Mouse (Mus musculus) MEL (cell line): ENCODE measurements around the gene Olfr390. TPM values are rescaled to one million over a fixed set of nuclear protein-coding genes. Genes with fewer than 3 reads are reported as not detected.

ENCODE experiments used
- DNase-seq: peaks from one replicate; pipeline ENCODE4 v3.0.0; 2011; ENCODE audit warnings: low read depth, low spot score
- H3K27ac ChIP-seq: 2 replicates; pipeline ENCODE4 v1.5.1; 2012; ENCODE audit warnings: low read depth, mild to moderate bottlenecking, control low read depth, low read length, moderate library complexity; ENCODE audit not compliant: control insufficient read depth
- H3K27me3 ChIP-seq, 2 experiments: fragments of 150-350 bp in 1 of 2; sonication (generic) in 1 of 2; 2 replicates each; pipeline ENCODE4 v1.6.1; 2012; ENCODE audit warnings: low read length in 2 of 2, mild to moderate bottlenecking in 2 of 2, improper control_type of control experiment in 1 of 2, moderate library complexity in 1 of 2; ENCODE audit not compliant: insufficient read depth in 2 of 2, control insufficient read depth in 1 of 2
- H3K36me3 ChIP-seq, 2 experiments: 2 replicates each; pipeline ENCODE4 v1.6.1; 2012 to 2014; ENCODE audit warnings: low read length in 2 of 2, improper control_type of control experiment in 1 of 2, inconsistent platforms in 1 of 2, mild to moderate bottlenecking in 1 of 2; ENCODE audit not compliant: insufficient read depth in 2 of 2, control insufficient read depth in 1 of 2
- H3K4me1 ChIP-seq, 2 experiments: fragments of 150-350 bp in 1 of 2; sonication (generic) in 1 of 2; 2 replicates each; pipeline ENCODE4 v1.6.1; 2012; ENCODE audit warnings: low read length in 2 of 2, improper control_type of control experiment in 1 of 2, mild to moderate bottlenecking in 1 of 2; ENCODE audit not compliant: insufficient read depth in 2 of 2, control insufficient read depth in 1 of 2
- H3K4me3 ChIP-seq, 2 experiments: fragments of 150-350 bp in 1 of 2; sonication (generic) in 1 of 2; 2 replicates each; pipeline ENCODE4 v1.5.1; 2012; ENCODE audit warnings: low read depth in 2 of 2, low read length in 2 of 2, mild to moderate bottlenecking in 2 of 2, moderate library complexity in 2 of 2, control low read depth in 1 of 2, improper control_type of control experiment in 1 of 2; ENCODE audit not compliant: control insufficient read depth in 1 of 2, insufficient read depth in 1 of 2
- H3K79me2 ChIP-seq: 2 replicates; pipeline ENCODE4 v1.6.1; 2012; ENCODE audit warnings: mild to moderate bottlenecking, low read length, moderate library complexity; ENCODE audit not compliant: control insufficient read depth, poor library complexity, insufficient read depth
- H3K9ac ChIP-seq: 2 replicates; pipeline ENCODE4 v1.6.1; 2012; ENCODE audit warnings: low read depth, mild to moderate bottlenecking, control low read depth, low read length, moderate library complexity; ENCODE audit not compliant: control insufficient read depth, poor library complexity, severe bottlenecking
- H3K9me3 ChIP-seq: fragments of 150-350 bp; sonication (generic); replicated peaks from 2 replicates; pipeline ENCODE4 v1.6.1; 2012; ENCODE audit warnings: mild to moderate bottlenecking, low read length, improper control_type of control experiment, moderate library complexity; ENCODE audit not compliant: insufficient read depth
- HCFC1 ChIP-seq: IDR thresholded peaks from 2 replicates; pipeline ENCODE4 v1.6.1; 2012; ENCODE audit warnings: low read depth, mild to moderate bottlenecking, inconsistent platforms, low read length, improper control_type of control experiment, moderate library complexity
- MEF2A ChIP-seq: IDR thresholded peaks from 2 replicates; pipeline ENCODE4 v1.6.1; 2014; ENCODE audit warnings: low read depth, mild to moderate bottlenecking, inconsistent platforms, low read length, improper control_type of control experiment; ENCODE audit not compliant: poor library complexity, insufficient replicate concordance, severe bottlenecking; ENCODE audit errors: extremely low read depth
- MXI1 ChIP-seq: IDR thresholded peaks from 2 replicates; pipeline ENCODE4 v1.6.1; 2011; ENCODE audit warnings: mild to moderate bottlenecking, low read depth, low read length, improper control_type of control experiment
- MYB ChIP-seq: IDR thresholded peaks from 2 replicates; pipeline ENCODE4 v1.6.1; 2011; ENCODE audit warnings: mild to moderate bottlenecking, low read depth, low read length, improper control_type of control experiment
- MYC ChIP-seq: IDR thresholded peaks from 2 replicates; pipeline ENCODE4 v1.6.1; 2011; ENCODE audit warnings: low read depth, mild to moderate bottlenecking, low read length, improper control_type of control experiment, moderate library complexity
- POLR2A ChIP-seq, 2 experiments: IDR thresholded peaks; 2 replicates each; pipeline ENCODE4 v1.6.1; 2011 to 2012; ENCODE audit warnings: low read length in 2 of 2, mild to moderate bottlenecking in 2 of 2, control low read depth in 1 of 2, improper control_type of control experiment in 1 of 2, low read depth in 1 of 2, moderate library complexity in 1 of 2; ENCODE audit not compliant: control insufficient read depth in 1 of 2, insufficient read depth in 1 of 2, poor library complexity in 1 of 2
- RCOR1 ChIP-seq: IDR thresholded peaks from 2 replicates; pipeline ENCODE4 v1.6.1; 2012; ENCODE audit warnings: low read depth, mild to moderate bottlenecking, inconsistent platforms, low read length, improper control_type of control experiment
- TAL1 ChIP-seq: IDR thresholded peaks from 2 replicates; pipeline ENCODE4 v1.6.1; 2012; ENCODE audit warnings: mild to moderate bottlenecking, inconsistent platforms, low read length, moderate library complexity, mixed read lengths
- TCF12 ChIP-seq: IDR thresholded peaks from 2 replicates; pipeline ENCODE4 v1.6.1; 2014; ENCODE audit warnings: low read depth, mild to moderate bottlenecking, inconsistent platforms, low read length, improper control_type of control experiment, moderate library complexity
- USF2 ChIP-seq, 2 experiments: IDR thresholded peaks; 2 replicates each; pipeline ENCODE4 v1.6.1; 2011 to 2012; ENCODE audit warnings: improper control_type of control experiment in 2 of 2, low read length in 2 of 2, borderline replicate concordance in 1 of 2, inconsistent platforms in 1 of 2, low read depth in 1 of 2, mild to moderate bottlenecking in 1 of 2; ENCODE audit not compliant: insufficient read depth in 1 of 2
- ZC3H11A ChIP-seq: IDR thresholded peaks from 2 replicates; pipeline ENCODE4 v1.6.1; 2012; ENCODE audit warnings: low read depth, mild to moderate bottlenecking, inconsistent platforms, low read length, improper control_type of control experiment
- ZKSCAN1 ChIP-seq: IDR thresholded peaks from 2 replicates; pipeline ENCODE4 v1.6.1; 2012; ENCODE audit warnings: low read depth, mild to moderate bottlenecking, inconsistent platforms, low read length, improper control_type of control experiment, moderate library complexity
- polyA plus RNA-seq, 2 experiments: library from polyadenylated mRNA; stranded (reverse) in 1 of 2; unstranded in 1 of 2; fragments of >175 nt in 1 of 2; fragments of >200 nt in 1 of 2; gene quantifications; 2 replicates each; pipeline versions ENCODE4 v1.2.1 to v1.2.4; 2012; ENCODE audit warnings: low replicate concordance in 2 of 2, low read depth in 1 of 2; ENCODE audit not compliant: insufficient read length in 2 of 2, insufficient read depth in 1 of 2, missing spikeins in 1 of 2
- total RNA-seq: library from RNA; depleted of rRNA; stranded (reverse); fragments of 300-350 nt; gene quantifications from 2 replicates; pipeline ENCODE4 v1.2.3, GENCODE M21; 2012; rRNA removed

Olfr390 gene
- total and polyA plus RNA-seq, 3 experiments = not detected

DNA sequence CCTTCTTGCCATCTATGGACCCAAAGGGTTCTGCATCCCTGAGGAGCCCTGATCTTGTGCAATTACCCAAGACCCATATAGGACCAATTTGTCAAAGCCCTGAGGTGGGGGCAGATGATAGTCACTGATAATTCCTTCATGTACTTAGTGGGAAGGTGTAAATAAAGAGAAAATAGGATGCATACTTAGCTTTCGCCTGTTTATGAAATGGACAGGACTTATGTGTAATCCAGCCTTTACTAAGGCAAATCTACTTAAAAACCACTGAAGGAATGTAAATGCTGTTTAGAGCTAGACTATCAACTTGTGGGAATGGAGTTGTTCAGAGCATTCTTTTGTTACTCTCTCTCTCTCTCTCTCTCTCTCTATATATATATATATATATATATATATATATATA, 34.2 kb downstream of the Olfr390 start, which contains the start of gene Olfr392:
Olfr392 (minus strand) TSS at position 101 of the 400 bp plus-strand sequence.
- no peak within 1 kb of the TSS for H3K27ac ChIP-seq
- H3K79me2 ChIP-seq = no peaks in the 10 kb centered on the region
- H3K4me3 ChIP-seq = no peak within 1 kb of the TSS
- TF ChIP-seq MEF2A = no peak
- no peak for TF ChIP-seq RCOR1
- TF ChIP-seq TCF12 = no peak
- no peak for TF ChIP-seq POLR2A (IDR thresholded peaks at IDR 0.05; ENCODE audit: control insufficient read depth in 1 of 2, insufficient read depth in 1 of 2, low read depth in 1 of 2, low read length in 2 of 2, poor library complexity in 1 of 2)
- no peak for TF ChIP-seq USF2 (IDR thresholded peaks at IDR 0.05; ENCODE audit: borderline replicate concordance in 1 of 2, insufficient read depth in 1 of 2, low read depth in 1 of 2, low read length in 2 of 2)
- TF ChIP-seq MYC = no peak
- no peak for TF ChIP-seq ZKSCAN1
- TF ChIP-seq MXI1 = no peak
- TF ChIP-seq TAL1 = no peak
- TF ChIP-seq MYB = no peak
- TF ChIP-seq ZC3H11A = no peak
- no peak for TF ChIP-seq HCFC1
- no peak within 1 kb of the TSS for H3K9ac ChIP-seq
- no peaks in the 10 kb centered on the region for H3K9me3 ChIP-seq
- H3K27me3 ChIP-seq = no peaks in the 10 kb centered on the region
- no peaks in the 10 kb centered on the region for H3K36me3 ChIP-seq
- DNase-seq = no peak
- no peaks in the 10 kb centered on the region for H3K4me1 ChIP-seq

Other genes with a start within 250 kb of the Olfr390 start
- not detected in 2 replicates for gene Olfr385, start 190.0 kb upstream of the Olfr390 start, total RNA-seq
- not detected for gene Olfr385, start 190.0 kb upstream of the Olfr390 start, polyA plus RNA-seq
- not detected in 2 replicates for gene Olfr384, start 184.4 kb upstream of the Olfr390 start, total RNA-seq
- not detected for gene Olfr384, start 184.4 kb upstream of the Olfr390 start, polyA plus RNA-seq
- not detected in 2 replicates for gene Zfp735, start 94.2 kb upstream of the Olfr390 start, total RNA-seq
- not detected for gene Zfp735, start 94.2 kb upstream of the Olfr390 start, polyA plus RNA-seq
- gene Olfr389, start 2.3 kb upstream of the Olfr390 start, total RNA-seq = not detected in 2 replicates
- not detected for gene Olfr389, start 2.3 kb upstream of the Olfr390 start, polyA plus RNA-seq
- gene Olfr391-ps, start 20.1 kb downstream of the Olfr390 start, total RNA-seq = not detected in 2 replicates
- gene Olfr391-ps, start 20.1 kb downstream of the Olfr390 start, polyA plus RNA-seq = not detected
- gene Olfr392, start 34.1 kb downstream of the Olfr390 start, total RNA-seq = not detected in 2 replicates
- gene Olfr392, start 34.1 kb downstream of the Olfr390 start, polyA plus RNA-seq = not detected
- not detected in 2 replicates for gene Olfr393, start 68.5 kb downstream of the Olfr390 start, total RNA-seq
- not detected for gene Olfr393, start 68.5 kb downstream of the Olfr390 start, polyA plus RNA-seq
- not detected in 2 replicates for gene Olfr394, start 107.8 kb downstream of the Olfr390 start, total RNA-seq
- gene Olfr394, start 107.8 kb downstream of the Olfr390 start, polyA plus RNA-seq = not detected
- not detected in 2 replicates for gene Olfr395, start 126.3 kb downstream of the Olfr390 start, total RNA-seq
- not detected for gene Olfr395, start 126.3 kb downstream of the Olfr390 start, polyA plus RNA-seq
- not detected in 2 replicates for gene Olfr23, start 153.7 kb downstream of the Olfr390 start, total RNA-seq
- not detected for gene Olfr23, start 153.7 kb downstream of the Olfr390 start, polyA plus RNA-seq
- not detected in 2 replicates for gene Olfr397, start 177.9 kb downstream of the Olfr390 start, total RNA-seq
- gene Olfr397, start 177.9 kb downstream of the Olfr390 start, polyA plus RNA-seq = not detected
- gene Olfr398, start 207.4 kb downstream of the Olfr390 start, total RNA-seq = not detected in 2 replicates
- not detected for gene Olfr398, start 207.4 kb downstream of the Olfr390 start, polyA plus RNA-seq